Mouse (Mus musculus) gastrocnemius, adult 8-10 months (tissue): ENCODE data around the gene Macf1. TPM values are rescaled to one million over a fixed set of nuclear protein-coding genes. Genes with fewer than 3 reads are reported as not detected.

ENCODE experiments used
- DNase-seq, 2 experiments: peaks; one replicate each; pipeline ENCODE4 v3.0.0; 2022; ENCODE audit warnings: low spot score in 2 of 2
- total RNA-seq, 4 experiments: library from RNA; stranded (reverse); gene quantifications; 2 replicates each; pipeline ENCODE4 v1.2.4; 2022

The Macf1 gene
- total RNA-seq, 4 experiments from 2014 or later = 49.5 to 63.7 (median 57.9) TPM

- no peak for DNase-seq
Measured at GRCm38 (mm10) chr4:123598519-123599228, 85.5 kb downstream of the Macf1 start.

- no peak for DNase-seq
Measured at GRCm38 (mm10) chr4:123594381-123594806, 89.8 kb downstream of the Macf1 start.

- DNase-seq = no peak
Measured at GRCm38 (mm10) chr4:123593664-123594063, 90.5 kb downstream of the Macf1 start.

- no peak for DNase-seq
Measured at GRCm38 (mm10) chr4:123592046-123592445, 92.1 kb downstream of the Macf1 start.

GRCm38 (mm10) chr4:123591026-123591635, 93.0 kb downstream of the Macf1 start:
- DNase-seq = no peak

GRCm38 (mm10) chr4:123589496-123589895, 94.7 kb downstream of the Macf1 start:
- DNase-seq = no peak

GRCm38 (mm10) chr4:123588353-123589301, 95.5 kb downstream of the Macf1 start:
- no peak for DNase-seq

GRCm38 (mm10) chr4:123587616-123588015, 96.5 kb downstream of the Macf1 start:
- DNase-seq = no peak

- no peak for DNase-seq
Measured at GRCm38 (mm10) chr4:123584720-123585093, 99.5 kb downstream of the Macf1 start.

- DNase-seq = no peak
Measured at GRCm38 (mm10) chr4:123584084-123584719, 100.0 kb downstream of the Macf1 start.

- DNase-seq = no peak
Measured at GRCm38 (mm10) chr4:123577469-123578088, 106.6 kb downstream of the Macf1 start.

GRCm38 (mm10) chr4:123572434-123573336, 111.5 kb downstream of the Macf1 start:
- peak in 1 of 2 experiments; percentile 17 for DNase-seq

- DNase-seq = no peak
Measured at GRCm38 (mm10) chr4:123571869-123572268, 112.3 kb downstream of the Macf1 start.

- no peak for DNase-seq
Measured at GRCm38 (mm10) chr4:123565291-123565861, 118.8 kb downstream of the Macf1 start.

- DNase-seq = no peak
Measured at GRCm38 (mm10) chr4:123564051-123564791, 119.9 kb downstream of the Macf1 start.

- no peak for DNase-seq
Measured at GRCm38 (mm10) chr4:123562177-123562815, 121.9 kb downstream of the Macf1 start.

- no peak for DNase-seq
Measured at GRCm38 (mm10) chr4:123560896-123561295, 123.3 kb downstream of the Macf1 start.

GRCm38 (mm10) chr4:123558496-123558895, 125.7 kb downstream of the Macf1 start:
- no peak for DNase-seq
